Mouse (Mus musculus): ENCODE results near the gene Smc2.
"Not testable (repeated sequence)": the region's sequence is repeated elsewhere in the genome, so short reads cannot be mapped to it uniquely, and the experiment has no call there.

The Smc2 gene

GRCm38 (mm10) chr4:52438886-52439664 lies at the start of gene Smc2:
TSS of gene Smc2 (plus strand) at chr4:52439243.
- peak; percentile 87 for DNase-seq (ENCODE audit: low read depth, low spot score)

- no peak for DNase-seq (ENCODE audit: low read depth, low spot score)
Measured at GRCm38 (mm10) chr4:52411587-52411986, 27.5 kb upstream of the Smc2 start.

GRCm38 (mm10) chr4:52423653-52424052 lies 15.4 kb upstream of the Smc2 start:
- DNase-seq (ENCODE audit: low read depth, low spot score) = no peak

GRCm38 (mm10) chr4:52429310-52430198 lies 9.5 kb upstream of the Smc2 start:
- no peak for DNase-seq (ENCODE audit: low read depth, low spot score)

- not testable (repeated sequence) for DNase-seq (ENCODE audit: low read depth, low spot score)
Measured at GRCm38 (mm10) chr4:52435551-52435950, 3.5 kb upstream of the Smc2 start.

GRCm38 (mm10) chr4:52438371-52438885 lies 615 bp upstream of the Smc2 start:
- no peak for DNase-seq (ENCODE audit: low read depth, low spot score)

GRCm38 (mm10) chr4:52459726-52460125 lies 20.7 kb downstream of the Smc2 start:
- no peak for DNase-seq (ENCODE audit: low read depth, low spot score)

GRCm38 (mm10) chr4:52461321-52461720 lies 22.3 kb downstream of the Smc2 start:
- DNase-seq (ENCODE audit: low read depth, low spot score) = no peak

- DNase-seq (ENCODE audit: low read depth, low spot score) = no peak
Measured at GRCm38 (mm10) chr4:52473431-52473830, 34.4 kb downstream of the Smc2 start.

- DNase-seq (ENCODE audit: low read depth, low spot score) = no peak
Measured at GRCm38 (mm10) chr4:52487486-52487885, 48.4 kb downstream of the Smc2 start.

- DNase-seq (ENCODE audit: low read depth, low spot score) = not testable (repeated sequence)
Measured at GRCm38 (mm10) chr4:52497144-52497543, 58.1 kb downstream of the Smc2 start, which contains the start of gene Vma21-ps. TSS of gene Vma21-ps (minus strand) at chr4:52497244.

- no peak for DNase-seq (ENCODE audit: low read depth, low spot score)
Measured at GRCm38 (mm10) chr4:52517580-52517979, 78.5 kb downstream of the Smc2 start.

- no peak for DNase-seq (ENCODE audit: low read depth, low spot score)
Measured at GRCm38 (mm10) chr4:52519301-52519700, 80.3 kb downstream of the Smc2 start.

- no peak for DNase-seq (ENCODE audit: low read depth, low spot score)
Measured at GRCm38 (mm10) chr4:52526464-52526863, 87.4 kb downstream of the Smc2 start.

GRCm38 (mm10) chr4:52530636-52531035 lies 91.6 kb downstream of the Smc2 start:
- DNase-seq (ENCODE audit: low read depth, low spot score) = no peak
